Mouse (Mus musculus) neural tube, embryonic 14.5 days (tissue): Measurements from ENCODE around the gene Sirt3. TPM values are rescaled to one million over a fixed set of nuclear protein-coding genes. Genes with fewer than 3 reads are reported as not detected.

ENCODE experiments used
- polyA plus RNA-seq: library from polyadenylated mRNA; unstranded; fragments of >200 nt; fragmentation: Nextera tagmentation; extraction: Ambion mirVana; gene quantifications from 2 replicates; pipeline ENCODE4 v1.2.1, GENCODE M21; 2014

Sirt3 gene
- polyA plus RNA-seq, 1 experiment from 2014 or later, result 61.6 TPM

Other genes with a start within 250 kb of the Sirt3 start
- gene Olfr53, start 235.9 kb downstream of the Sirt3 start, polyA plus RNA-seq, result not detected in 2 replicates
- gene Olfr539, start 222.4 kb downstream of the Sirt3 start, polyA plus RNA-seq, result 0.03 TPM in 1 of 2 replicates, not detected in the other
- gene Olfr45, start 200.4 kb downstream of the Sirt3 start, polyA plus RNA-seq, result not detected in 2 replicates
- not detected in 2 replicates for gene Olfr541, start 185.0 kb downstream of the Sirt3 start, polyA plus RNA-seq
- not detected in 2 replicates for gene Cyp2e1, start 118.6 kb downstream of the Sirt3 start, polyA plus RNA-seq
- gene Syce1, start 94.5 kb downstream of the Sirt3 start, polyA plus RNA-seq, result 0.97 TPM in 1 of 2 replicates, not detected in the other
- gene Zfp941, start 60.1 kb downstream of the Sirt3 start, polyA plus RNA-seq, result 36.7 and 37.5 TPM in 2 replicates
- 0.31 TPM in 1 of 2 replicates, not detected in the other for gene Urah, start 47.3 kb downstream of the Sirt3 start, polyA plus RNA-seq
- not detected in 2 replicates for gene Scgb1c1, start 36.8 kb downstream of the Sirt3 start, polyA plus RNA-seq
- 0.22 and 0.37 TPM in 2 replicates for gene Odf3, start 34.5 kb downstream of the Sirt3 start, polyA plus RNA-seq
- 0.56 TPM in 1 of 2 replicates, not detected in the other for gene Gm45785, start 26.0 kb downstream of the Sirt3 start, polyA plus RNA-seq
- gene Ric8a, start 25.4 kb downstream of the Sirt3 start, polyA plus RNA-seq, result 89.4 and 101 TPM in 2 replicates
- 55.8 and 60.1 TPM in 2 replicates for gene Bet1l, start 24.7 kb downstream of the Sirt3 start, polyA plus RNA-seq
- 144 and 155 TPM in 2 replicates for gene Psmd13, start 341 bp downstream of the Sirt3 start, polyA plus RNA-seq
- not detected in 2 replicates for gene Cox8b, start 18.1 kb upstream of the Sirt3 start, polyA plus RNA-seq
- gene Nlrp6, start 38.6 kb upstream of the Sirt3 start, polyA plus RNA-seq, result 0.27 and 0.64 TPM in 2 replicates
- 4.6 and 8.7 TPM in 2 replicates for gene Pgghg, start 59.1 kb upstream of the Sirt3 start, polyA plus RNA-seq
- 0.28 and 0.62 TPM in 2 replicates for gene Ifitm5, start 68.0 kb upstream of the Sirt3 start, polyA plus RNA-seq
- not detected in 2 replicates for gene Gm45717, start 73.6 kb upstream of the Sirt3 start, polyA plus RNA-seq
- 103 and 195 TPM in 2 replicates for gene Ifitm2, start 73.7 kb upstream of the Sirt3 start, polyA plus RNA-seq
- 3.5 and 23.6 TPM in 2 replicates for gene Ifitm1, start 84.9 kb upstream of the Sirt3 start, polyA plus RNA-seq
- gene Ifitm3, start 128.5 kb upstream of the Sirt3 start, polyA plus RNA-seq, result 19.3 and 34.1 TPM in 2 replicates
- 0.58 and 0.88 TPM in 2 replicates for gene Ifitm6, start 135.6 kb upstream of the Sirt3 start, polyA plus RNA-seq
- gene Gm17387, start 146.8 kb upstream of the Sirt3 start, polyA plus RNA-seq, result not detected in 2 replicates
- gene B4galnt4, start 178.8 kb upstream of the Sirt3 start, polyA plus RNA-seq, result 34.8 and 36.6 TPM in 2 replicates
- gene Pkp3, start 195.9 kb upstream of the Sirt3 start, polyA plus RNA-seq, result not detected in 2 replicates
- 1.2 and 2.2 TPM in 2 replicates for gene Sigirr, start 218.3 kb upstream of the Sirt3 start, polyA plus RNA-seq
- gene Ano9, start 235.5 kb upstream of the Sirt3 start, polyA plus RNA-seq, result 0.14 and 0.63 TPM in 2 replicates
- gene Ptdss2, start 240.1 kb upstream of the Sirt3 start, polyA plus RNA-seq, result 71.7 and 80.8 TPM in 2 replicates